Mouse (Mus musculus) lung, postnatal 0 days (tissue): ENCODE measurements around the gene Tbp. TPM values are rescaled to one million over a fixed set of nuclear protein-coding genes. Genes with fewer than 3 reads are reported as not detected.

Source experiments
- ATAC-seq: fragments of 200-750 bp; cut with Nextera tagmentation; 2 replicates; pipeline ENCODE4 v1.8.0; 2017; ENCODE audit warnings: moderate library complexity
- DNase-seq: peaks from one replicate; pipeline ENCODE4 v3.0.0-alpha.2; 2016; ENCODE audit warnings: low spot score
- H3K27ac ChIP-seq: fragments of 300-500 bp; sonication (generic); 2 replicates; pipeline ENCODE4 v1.5.1; 2014; ENCODE audit warnings: antibody characterized with exemption, mild to moderate bottlenecking, low read length, mixed read lengths
- H3K27me3 ChIP-seq: fragments of 300-500 bp; sonication (generic); replicated peaks from 2 replicates; pipeline ENCODE4 v1.6.1; 2014; ENCODE audit warnings: low read length, mixed read lengths; ENCODE audit not compliant: insufficient read depth
- H3K36me3 ChIP-seq: fragments of 300-500 bp; sonication (generic); 2 replicates; pipeline ENCODE4 v1.6.1; 2014; ENCODE audit warnings: low read length, mixed read lengths; ENCODE audit not compliant: insufficient read depth
- H3K4me1 ChIP-seq: fragments of 300-500 bp; sonication (generic); 2 replicates; pipeline ENCODE4 v1.6.1; 2014; ENCODE audit warnings: antibody characterized with exemption, low read depth, low read length, mixed read lengths; ENCODE audit not compliant: insufficient read depth
- H3K4me2 ChIP-seq: fragments of 300-500 bp; sonication (generic); replicated peaks from 2 replicates; pipeline ENCODE4 v1.6.1; 2014; ENCODE audit warnings: low read depth, mild to moderate bottlenecking, low read length, moderate library complexity, mixed read lengths
- H3K4me3 ChIP-seq: fragments of 300-500 bp; sonication (generic); 2 replicates; pipeline ENCODE4 v1.5.1; 2014; ENCODE audit warnings: low read depth, low read length
- H3K9ac ChIP-seq: fragments of 300-500 bp; sonication (generic); replicated peaks from 2 replicates; pipeline ENCODE4 v1.6.1; 2014; ENCODE audit warnings: low read depth, mild to moderate bottlenecking
- H3K9me3 ChIP-seq: fragments of 300-500 bp; sonication (generic); 2 replicates; pipeline ENCODE4 v1.6.1; 2016; ENCODE audit warnings: low read length, mixed read lengths
- CTCF ChIP-seq: IDR thresholded peaks from 2 replicates; pipeline ENCODE4 v1.5.1; 2016; ENCODE audit warnings: antibody characterized with exemption, mild to moderate bottlenecking
- EP300 ChIP-seq: IDR thresholded peaks from 2 replicates; pipeline ENCODE4 v1.6.1; 2016; ENCODE audit warnings: antibody characterized with exemption, mild to moderate bottlenecking, control low read depth
- WGBS: fragments of 180-500 bp; shearing (Covaris S2); extraction: QIAGEN DNeasy Blood & Tissue Kit; methylation state at CpG from one replicate; pipeline ENCODE4 v1.1.7; 2014; 5-methylcytosine and 5-hydroxymethylcytosine counted together
- polyA plus RNA-seq: library from polyadenylated mRNA; unstranded; fragments of >200 nt; fragmentation: Nextera tagmentation; extraction: Ambion mirVana; gene quantifications from 2 replicates; pipeline ENCODE4 v1.2.1, GENCODE M21; 2015

Tbp gene
- polyA plus RNA-seq, 1 experiment from 2014 or later: 29.9 TPM

GRCm38 (mm10) chr17:15472671-15473070 is 27.0 kb upstream of the Tbp start:
- WGBS: 88% methylated on average over 4 of the region's 4 CpGs

DNA sequence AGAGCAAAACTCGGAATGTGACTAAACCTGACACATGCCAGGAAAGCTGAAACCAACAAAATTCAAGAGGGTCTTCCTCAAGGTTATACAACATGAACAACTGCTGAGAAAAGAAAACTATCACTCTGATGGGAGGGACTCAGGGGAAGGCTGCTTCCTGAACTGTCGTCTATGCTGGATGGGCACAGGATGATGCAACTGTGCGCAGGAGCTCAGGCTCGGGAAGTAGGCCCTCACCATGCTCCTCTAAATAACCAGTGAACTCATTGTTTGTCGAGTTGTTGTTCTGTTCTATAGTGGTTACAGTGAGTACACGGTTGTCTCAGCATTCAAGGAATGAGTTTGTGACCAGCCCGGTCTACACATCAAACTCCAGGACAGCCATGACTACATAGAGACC is 9.1 kb upstream of the Tbp start:
- H3K9ac ChIP-seq: no peak overlapping the region
- TF ChIP-seq CTCF (no peak), EP300 (no peak)
- no peak overlapping the region for H3K4me2 ChIP-seq
- H3K27me3 ChIP-seq: no peaks in the 10 kb centered on the region
- DNase-seq: no peak
- H3K4me3 ChIP-seq: no peak overlapping the region
- peaks cover 16% of the 10 kb centered on the region; the same call in 1 of the 2 replicates for H3K36me3 ChIP-seq
- H3K9me3 ChIP-seq: no peaks in the 10 kb centered on the region
- H3K4me1 ChIP-seq: no peaks in the 10 kb centered on the region
- H3K27ac ChIP-seq: no peak overlapping the region
- WGBS: 86% methylated on average over 7 of the region's 7 CpGs
- ATAC-seq: no peak

More at GRCm38 (mm10) chr17:15472671-15473070, 27.0 kb upstream of the Tbp start:
- Histone ChIP-seq H3K4me2 (no peak overlapping the region), H3K4me1 (no peaks in the 10 kb centered on the region), H3K9ac (no peak overlapping the region), H3K36me3 (peaks cover 39% of the 10 kb centered on the region), H3K4me3 (no peak overlapping the region), H3K27ac (no peak overlapping the region), H3K9me3 (no peaks in the 10 kb centered on the region), H3K27me3 (no peaks in the 10 kb centered on the region)
- ATAC-seq (no peak), DNase-seq (no peak)
- TF ChIP-seq EP300: no peak
- TF ChIP-seq CTCF: peak; percentile 40

DNA sequence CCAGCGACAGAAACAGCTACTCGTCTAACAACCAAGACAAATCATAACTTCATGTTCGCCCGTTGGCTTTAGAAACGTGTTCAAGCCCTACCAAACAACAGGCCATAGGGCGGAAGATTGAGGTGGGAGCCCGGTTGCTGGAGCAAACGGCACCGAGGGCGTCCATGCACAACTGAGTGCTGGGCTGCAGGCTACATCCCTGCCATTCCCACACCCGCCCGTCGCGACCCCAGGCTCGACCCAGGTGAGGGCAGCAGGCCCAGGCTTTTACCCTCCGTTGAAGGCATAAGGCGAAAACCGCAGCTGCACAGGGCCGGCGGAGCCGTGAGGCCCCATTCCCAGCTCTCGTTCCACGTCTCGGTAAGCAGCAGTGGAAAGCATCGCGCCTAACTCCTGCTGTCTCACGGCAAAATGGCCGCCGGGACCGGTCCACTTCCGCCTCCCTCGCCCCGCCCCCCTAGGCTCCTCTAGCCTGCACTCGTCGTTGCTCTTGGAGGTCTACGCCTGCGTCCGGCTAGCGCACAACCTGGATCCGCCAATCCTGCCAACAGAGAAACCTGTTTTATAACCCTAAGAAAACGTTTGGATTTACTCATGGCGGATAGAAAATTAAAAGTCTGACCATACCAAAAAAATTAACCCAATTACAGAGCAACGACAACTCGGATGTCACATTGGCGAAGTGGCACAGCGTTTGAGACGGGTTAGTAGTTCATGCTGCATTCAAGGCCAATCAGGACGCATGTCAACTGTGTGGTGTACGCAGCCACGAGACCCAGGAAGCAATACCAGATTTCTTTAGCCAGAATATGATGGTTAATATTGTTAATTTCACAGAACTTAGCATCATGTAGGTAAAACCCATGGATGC is 1.6 kb upstream of the Tbp start:
- H3K36me3 ChIP-seq: peaks cover 6% of the 10 kb centered on the region; the same call in 1 of the 2 replicates
- H3K4me2 ChIP-seq: peak overlapping the region; percentile 84
- DNase-seq: peak; percentile 98
- peak overlapping the region; percentile 93 for H3K27ac ChIP-seq
- H3K27me3 ChIP-seq: no peaks in the 10 kb centered on the region
- ATAC-seq: peak; percentile 92
- H3K9ac ChIP-seq: peak overlapping the region; percentile 82
- H3K4me3 ChIP-seq: peak overlapping the region; percentile 92
- H3K9me3 ChIP-seq: no peaks in the 10 kb centered on the region
- WGBS: under 1% methylated on average over 50 of the region's 50 CpGs
- peaks cover 19% of the 10 kb centered on the region; the same call in 1 of the 2 replicates for H3K4me1 ChIP-seq
- TF ChIP-seq EP300: no peak
- no peak for TF ChIP-seq CTCF

- Histone ChIP-seq H3K9ac (no peak overlapping the region), H3K4me3 (peak overlapping the region; percentile 92), H3K27ac (peak overlapping the region; percentile 93), H3K4me2 (peak overlapping the region; percentile 84), H3K9me3 (no peaks in the 10 kb centered on the region), H3K4me1 (peaks cover 19% of the 10 kb centered on the region; the same call in 1 of the 2 replicates), H3K27me3 (no peaks in the 10 kb centered on the region), H3K36me3 (peaks cover under 1% of the 10 kb centered on the region; the same call in 1 of the 2 replicates)
- TF ChIP-seq CTCF: no peak
- no peak for TF ChIP-seq EP300
- DNase-seq: peak; percentile 19
- ATAC-seq: no peak
- 46% methylated on average over 7 of the region's 7 CpGs for WGBS
These were observed 955 bp upstream of the Tbp start for GRCm38 (mm10) chr17:15498753-15499113.

DNA sequence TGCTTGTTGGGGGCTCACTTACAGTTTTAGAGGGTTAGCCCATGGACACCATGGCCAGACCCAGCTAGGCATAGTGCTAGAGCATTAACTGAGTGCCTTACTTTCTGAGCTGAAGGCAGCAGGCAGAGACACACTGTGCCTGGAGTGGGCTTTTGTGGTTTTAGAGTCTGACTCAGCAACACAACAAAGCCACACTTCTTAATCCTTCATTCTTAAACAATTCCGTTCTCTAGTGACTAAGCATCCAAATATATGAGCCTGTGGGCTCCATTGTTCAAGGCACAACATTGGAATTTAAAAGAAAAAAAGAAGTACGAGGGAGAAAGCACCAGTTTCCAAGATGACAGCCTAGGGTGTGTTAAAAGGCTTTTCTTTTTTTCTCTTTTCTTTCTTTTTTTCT is 11.0 kb downstream of the Tbp start:
- Histone ChIP-seq H3K27me3 (no peaks in the 10 kb centered on the region), H3K9ac (no peak overlapping the region), H3K4me2 (no peak overlapping the region), H3K4me3 (no peak overlapping the region), H3K4me1 (no peaks in the 10 kb centered on the region), H3K36me3 (peaks cover 50% of the 10 kb centered on the region), H3K9me3 (no peaks in the 10 kb centered on the region), H3K27ac (no peak overlapping the region)
- ATAC-seq (no peak), DNase-seq (no peak)
- WGBS: 92% methylated on average over 2 of the region's 2 CpGs
- TF ChIP-seq EP300 (no peak), CTCF (no peak)

- Histone ChIP-seq H3K4me1 (no peaks in the 10 kb centered on the region), H3K27ac (no peak overlapping the region), H3K27me3 (no peaks in the 10 kb centered on the region), H3K36me3 (peaks cover 59% of the 10 kb centered on the region), H3K4me3 (no peak overlapping the region), H3K9ac (no peak overlapping the region), H3K4me2 (no peak overlapping the region), H3K9me3 (no peaks in the 10 kb centered on the region)
- DNase-seq (no peak), ATAC-seq (no peak)
- no peak for TF ChIP-seq EP300
- TF ChIP-seq CTCF: 0 out of 2 replicates have a peak, but pooled peaks have one; percentile 8
- 59% methylated on average over 5 of the region's 5 CpGs for WGBS
These were observed 18.1 kb downstream of the Tbp start for GRCm38 (mm10) chr17:15517776-15518175.
